Mouse (Mus musculus): ENCODE measurements around the gene Ssc4d. TPM values are rescaled to one million over a fixed set of nuclear protein-coding genes. Genes with fewer than 3 reads are reported as not detected.

Ssc4d gene
- polyA plus RNA-seq, 2 experiments: 2.1 to 2.8 TPM

GRCm38 (mm10) chr5:135945916-135946408 lies 28.4 kb downstream of the Ssc4d start:
- 73% methylated on average over 10 of the region's 10 CpGs for WGBS (ENCODE audit: insufficient replicate concordance)
- H3K27ac ChIP-seq: no peak overlapping the region
- no peak overlapping the region for H3K4me2 ChIP-seq (ENCODE audit: low read depth)
- H3K27me3 ChIP-seq (ENCODE audit: control insufficient read depth, insufficient read depth, low read length): no peaks in the 10 kb centered on the region
- no peak for ATAC-seq (ENCODE audit: insufficient read depth)
- H3K36me3 ChIP-seq (replicated peaks; ENCODE audit: control insufficient read depth, insufficient read depth, low read depth): no peaks in the 10 kb centered on the region
- H3K9ac ChIP-seq (replicated peaks): no peak overlapping the region
- no peak for TF ChIP-seq EP300 (IDR thresholded peaks at IDR 0.05; ENCODE audit: low read depth)
- no peak for TF ChIP-seq CTCF (IDR thresholded peaks at IDR 0.05; ENCODE audit: low read depth)
- DNase-seq (ENCODE audit: low read depth in 3 of 3, low spot score in 3 of 3): no peak
- no peaks in the 10 kb centered on the region for H3K9me3 ChIP-seq (ENCODE audit: control insufficient read depth, low read length)
- H3K4me1 ChIP-seq (replicated peaks; ENCODE audit: control insufficient read depth in 2 of 2, insufficient read depth in 2 of 2, low read length in 1 of 2): peaks cover 5 to 9% of the 10 kb centered on the region in 2 experiments; a peak in 3 of 4 replicates
- no peak overlapping the region for H3K4me3 ChIP-seq (ENCODE audit: insufficient read depth in 1 of 2, low read depth in 2 of 2, low read length in 2 of 2)

- ATAC-seq (ENCODE audit: insufficient read depth): no peak
- 46% methylated on average over 6 of the region's 6 CpGs for WGBS (ENCODE audit: insufficient replicate concordance)
- H3K9me3 ChIP-seq (ENCODE audit: control insufficient read depth, low read length): no peaks in the 10 kb centered on the region
Observed at GRCm38 (mm10) chr5:135942710-135943109, 31.6 kb downstream of the Ssc4d start.

GRCm38 (mm10) chr5:135940587-135940986 lies 33.7 kb downstream of the Ssc4d start:
- Histone ChIP-seq H3K27ac (no peak overlapping the region), H3K4me1 (replicated peaks; ENCODE audit: control insufficient read depth in 2 of 2, insufficient read depth in 2 of 2, low read length in 1 of 2) (peaks cover 0 to 2% of the 10 kb centered on the region in 2 experiments; a peak in 1 of 4 replicates), H3K4me2 (ENCODE audit: low read depth) (no peak overlapping the region), H3K4me3 (ENCODE audit: insufficient read depth in 1 of 2, low read depth in 2 of 2, low read length in 2 of 2) (no peak overlapping the region), H3K36me3 (replicated peaks; ENCODE audit: control insufficient read depth, insufficient read depth, low read depth) (no peaks in the 10 kb centered on the region), H3K9ac (replicated peaks) (no peak overlapping the region), H3K9me3 (ENCODE audit: control insufficient read depth, low read length) (no peaks in the 10 kb centered on the region), H3K27me3 (ENCODE audit: control insufficient read depth, insufficient read depth, low read length) (no peaks in the 10 kb centered on the region)
- WGBS (ENCODE audit: insufficient replicate concordance): 58% methylated on average over 5 of the region's 5 CpGs
- no peak for ATAC-seq (ENCODE audit: insufficient read depth)
- DNase-seq (ENCODE audit: low read depth in 3 of 3, low spot score in 3 of 3): no peak
- TF ChIP-seq EP300 (IDR thresholded peaks at IDR 0.05; ENCODE audit: low read depth) (no peak), CTCF (IDR thresholded peaks at IDR 0.05; ENCODE audit: low read depth) (no peak)

More at GRCm38 (mm10) chr5:135942710-135943109, 31.6 kb downstream of the Ssc4d start:
- DNase-seq (ENCODE audit: low read depth in 3 of 3, low spot score in 3 of 3): no peak
- no peak overlapping the region for H3K27ac ChIP-seq
- no peak overlapping the region for H3K4me3 ChIP-seq (ENCODE audit: insufficient read depth in 1 of 2, low read depth in 2 of 2, low read length in 2 of 2)
- no peaks in the 10 kb centered on the region for H3K27me3 ChIP-seq (ENCODE audit: control insufficient read depth, insufficient read depth, low read length)
- H3K9ac ChIP-seq (replicated peaks): no peak overlapping the region
- TF ChIP-seq EP300 (IDR thresholded peaks at IDR 0.05; ENCODE audit: low read depth): no peak
- no peak for TF ChIP-seq CTCF (IDR thresholded peaks at IDR 0.05; ENCODE audit: low read depth)
- H3K4me1 ChIP-seq (replicated peaks; ENCODE audit: control insufficient read depth in 2 of 2, insufficient read depth in 2 of 2, low read length in 1 of 2): 0 out of 4 replicates have a peak, but pooled peaks cover 0 to 2% of the 10 kb centered on the region in 2 experiments
- no peak overlapping the region for H3K4me2 ChIP-seq (ENCODE audit: low read depth)
- no peaks in the 10 kb centered on the region for H3K36me3 ChIP-seq (replicated peaks; ENCODE audit: control insufficient read depth, insufficient read depth, low read depth)

- Histone ChIP-seq H3K27me3 (ENCODE audit: control insufficient read depth, insufficient read depth, low read length) (no peaks in the 10 kb centered on the region), H3K27ac (no peak overlapping the region; the same call in 1 of the 2 replicates), H3K4me2 (ENCODE audit: low read depth) (peak overlapping the region; percentile 70), H3K9me3 (ENCODE audit: control insufficient read depth, low read length) (no peaks in the 10 kb centered on the region), H3K36me3 (replicated peaks; ENCODE audit: control insufficient read depth, insufficient read depth, low read depth) (peaks cover 17% of the 10 kb centered on the region), H3K4me1 (replicated peaks; ENCODE audit: control insufficient read depth in 2 of 2, insufficient read depth in 2 of 2, low read length in 1 of 2) (peaks cover 7 to 9% of the 10 kb centered on the region in 2 experiments), H3K9ac (replicated peaks) (no peak overlapping the region; the same call in 1 of the 2 replicates), H3K4me3 (ENCODE audit: insufficient read depth in 1 of 2, low read depth in 2 of 2, low read length in 2 of 2) (no peak overlapping the region)
- 67% methylated on average over 6 of the region's 6 CpGs for WGBS (ENCODE audit: insufficient replicate concordance)
- DNase-seq (ENCODE audit: low read depth in 3 of 3, low spot score in 3 of 3) (no peak), ATAC-seq (ENCODE audit: insufficient read depth) (no peak)
- TF ChIP-seq EP300 (IDR thresholded peaks at IDR 0.05; ENCODE audit: low read depth): no peak
- TF ChIP-seq CTCF (IDR thresholded peaks at IDR 0.05; ENCODE audit: low read depth): no peak
Observed at GRCm38 (mm10) chr5:135935641-135936190, 38.6 kb downstream of the Ssc4d start.

GRCm38 (mm10) chr5:135935176-135935523 lies 39.2 kb downstream of the Ssc4d start:
- DNase-seq (ENCODE audit: low read depth in 3 of 3, low spot score in 3 of 3): peak in 1 of 3 experiments; percentile 31
- H3K4me3 ChIP-seq (ENCODE audit: insufficient read depth in 1 of 2, low read depth in 2 of 2, low read length in 2 of 2): peak overlapping the region; percentile 85 to 96
- peak; percentile 17 for ATAC-seq (ENCODE audit: insufficient read depth)
- H3K27ac ChIP-seq: peak overlapping the region; percentile 92
- H3K36me3 ChIP-seq (replicated peaks; ENCODE audit: control insufficient read depth, insufficient read depth, low read depth): peaks cover 23% of the 10 kb centered on the region
- peak overlapping the region; percentile 74 for H3K9ac ChIP-seq (replicated peaks)
- 50% methylated on average over 7 of the region's 7 CpGs for WGBS (ENCODE audit: insufficient replicate concordance)
- peaks cover 7 to 9% of the 10 kb centered on the region in 2 experiments for H3K4me1 ChIP-seq (replicated peaks; ENCODE audit: control insufficient read depth in 2 of 2, insufficient read depth in 2 of 2, low read length in 1 of 2)
- no peaks in the 10 kb centered on the region for H3K27me3 ChIP-seq (ENCODE audit: control insufficient read depth, insufficient read depth, low read length)
- H3K4me2 ChIP-seq (ENCODE audit: low read depth): peak overlapping the region; percentile 70
- no peaks in the 10 kb centered on the region for H3K9me3 ChIP-seq (ENCODE audit: control insufficient read depth, low read length)
- TF ChIP-seq CTCF (IDR thresholded peaks at IDR 0.05; ENCODE audit: low read depth) (no peak), EP300 (IDR thresholded peaks at IDR 0.05; ENCODE audit: low read depth) (no peak)

All from liver, embryonic 14.5 days (tissue).